Mouse (Mus musculus): ENCODE data around the gene A430089I19Rik.
"Not testable (repeated sequence)": the region's sequence is repeated elsewhere in the genome, so short reads cannot be mapped to it uniquely, and the experiment has no call there.

Gene A430089I19Rik

DNA sequence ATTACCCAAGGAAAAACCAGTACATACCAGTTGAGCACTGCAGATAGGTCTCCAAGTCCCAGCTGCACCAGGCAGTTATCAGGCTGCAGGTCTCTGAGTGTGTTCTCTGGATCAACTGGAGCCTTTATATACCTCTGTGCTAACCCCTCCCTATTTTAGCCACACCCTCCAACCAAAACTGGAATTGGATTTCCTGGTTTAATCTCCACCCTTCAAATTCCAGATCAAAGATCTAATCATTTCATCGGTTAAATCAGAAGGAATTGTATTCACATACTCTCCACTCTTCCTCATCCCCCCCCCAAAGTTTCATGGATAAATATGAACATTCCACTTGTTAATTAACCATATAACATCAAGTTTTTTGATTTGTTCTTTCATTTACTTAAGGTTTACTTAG, at the start of gene A430089I19Rik:
TSS of gene A430089I19Rik (minus strand) at position 101 of the 400 bp plus-strand sequence.
- DNase-seq (ENCODE audit: low spot score in 2 of 2): not testable (repeated sequence)

GRCm38 (mm10) chr5:94339449-94339848, 32.9 kb upstream of the A430089I19Rik start, which contains the start of gene AA792892:
Gene AA792892 (plus strand): TSS chr5:94339749.
- DNase-seq (ENCODE audit: low spot score in 2 of 2): not testable (repeated sequence)

DNA sequence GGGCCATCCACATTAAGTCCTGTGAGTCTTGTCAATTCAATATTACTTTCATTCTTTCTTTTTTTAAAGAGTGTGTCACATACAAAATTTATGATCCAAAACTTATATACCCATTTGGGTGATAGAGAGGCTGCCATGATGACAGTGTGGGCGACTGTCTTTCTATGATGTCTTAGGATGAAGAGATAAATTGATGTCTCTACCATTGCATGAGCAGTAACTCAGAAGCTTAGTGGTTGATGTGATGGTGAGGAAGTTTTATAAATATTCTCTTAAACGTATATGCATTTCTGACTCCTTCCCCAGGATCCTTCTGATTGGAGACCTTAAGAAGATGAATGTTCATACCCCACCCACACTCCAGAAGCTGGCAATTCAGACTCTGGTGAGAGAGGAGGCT, 7.5 kb upstream of the A430089I19Rik start, which contains the start of gene Gm6502:
TSS of gene Gm6502 (plus strand) at position 301 of the 400 bp plus-strand sequence.
- DNase-seq (ENCODE audit: low spot score in 2 of 2): not testable (repeated sequence)
